Mouse (Mus musculus) erythroblast, embryonic 14.5 days (primary cell): ENCODE measurements around the gene Olfr874. TPM values are rescaled to one million over a fixed set of nuclear protein-coding genes. Genes with fewer than 3 reads are reported as not detected.
"Not testable (repeated sequence)": the region's sequence is repeated elsewhere in the genome, so short reads cannot be mapped to it uniquely, and the experiment has no call there.

Source experiments
- H3K27me3 ChIP-seq: 2 replicates; pipeline ENCODE4 v1.6.1; 2012; ENCODE audit warnings: inconsistent platforms; ENCODE audit not compliant: control insufficient read depth
- H3K36me3 ChIP-seq: 2 replicates; pipeline ENCODE4 v1.6.1; 2012; ENCODE audit warnings: mild to moderate bottlenecking, inconsistent platforms; ENCODE audit not compliant: control insufficient read depth
- H3K4me1 ChIP-seq: 2 replicates; pipeline ENCODE4 v1.6.1; 2012; ENCODE audit warnings: inconsistent platforms; ENCODE audit not compliant: control insufficient read depth
- H3K4me3 ChIP-seq: replicated peaks from 2 replicates; pipeline ENCODE3; 2012; ENCODE audit warnings: moderate library complexity, mild to moderate bottlenecking, inconsistent platforms
- H3K9me3 ChIP-seq: 2 replicates; pipeline ENCODE4 v1.6.1; 2012; ENCODE audit warnings: low read length, inconsistent platforms, mixed read lengths; ENCODE audit not compliant: control insufficient read depth
- GATA1 ChIP-seq: IDR thresholded peaks from 2 replicates; pipeline ENCODE4 v1.6.1; 2012; ENCODE audit warnings: low read length, inconsistent platforms, mixed read lengths
- TAL1 ChIP-seq: IDR thresholded peaks from 3 replicates; pipeline ENCODE4 v1.6.1; 2012; ENCODE audit warnings: low read length, inconsistent platforms, mixed read lengths
- polyA plus RNA-seq: library from polyadenylated mRNA; stranded (reverse); fragments of >175 nt; gene quantifications from 2 replicates; pipeline ENCODE4 v1.2.3, GENCODE M21; 2012

Olfr874 gene
- polyA plus RNA-seq, 1 experiment = 0.04 TPM

DNA sequence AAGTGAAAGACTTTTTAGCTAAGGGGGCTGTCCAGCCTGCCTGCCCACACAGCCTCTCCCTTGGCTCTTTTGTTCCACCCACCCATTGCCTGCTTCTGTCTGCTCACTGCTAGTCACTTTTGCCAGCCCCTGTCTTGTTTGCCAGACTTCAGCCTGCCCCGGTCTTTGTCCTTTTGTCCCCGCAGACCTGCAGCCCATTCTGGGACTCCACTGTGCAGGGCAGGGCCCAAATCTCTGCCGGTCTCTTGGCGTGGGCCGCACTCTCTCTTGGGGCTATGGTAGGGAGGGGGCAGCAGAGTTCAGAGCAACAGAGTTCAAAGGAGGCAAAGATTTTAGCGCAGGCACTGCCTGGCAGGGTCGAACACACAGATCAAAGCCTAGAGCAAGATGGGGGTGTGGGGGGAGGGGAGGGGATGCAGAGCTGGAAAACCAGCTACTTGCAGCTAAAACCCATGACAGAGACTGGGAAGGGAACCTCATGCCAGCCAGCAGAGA lies 37.9 kb downstream of the Olfr874 start:
- Histone ChIP-seq H3K4me3 (no peak overlapping the region), H3K9me3 (no peaks in the 10 kb centered on the region), H3K36me3 (no peaks in the 10 kb centered on the region), H3K4me1 (no peaks in the 10 kb centered on the region), H3K27me3 (no peaks in the 10 kb centered on the region)
- TF ChIP-seq GATA1 (no peak), TAL1 (no peak)

DNA sequence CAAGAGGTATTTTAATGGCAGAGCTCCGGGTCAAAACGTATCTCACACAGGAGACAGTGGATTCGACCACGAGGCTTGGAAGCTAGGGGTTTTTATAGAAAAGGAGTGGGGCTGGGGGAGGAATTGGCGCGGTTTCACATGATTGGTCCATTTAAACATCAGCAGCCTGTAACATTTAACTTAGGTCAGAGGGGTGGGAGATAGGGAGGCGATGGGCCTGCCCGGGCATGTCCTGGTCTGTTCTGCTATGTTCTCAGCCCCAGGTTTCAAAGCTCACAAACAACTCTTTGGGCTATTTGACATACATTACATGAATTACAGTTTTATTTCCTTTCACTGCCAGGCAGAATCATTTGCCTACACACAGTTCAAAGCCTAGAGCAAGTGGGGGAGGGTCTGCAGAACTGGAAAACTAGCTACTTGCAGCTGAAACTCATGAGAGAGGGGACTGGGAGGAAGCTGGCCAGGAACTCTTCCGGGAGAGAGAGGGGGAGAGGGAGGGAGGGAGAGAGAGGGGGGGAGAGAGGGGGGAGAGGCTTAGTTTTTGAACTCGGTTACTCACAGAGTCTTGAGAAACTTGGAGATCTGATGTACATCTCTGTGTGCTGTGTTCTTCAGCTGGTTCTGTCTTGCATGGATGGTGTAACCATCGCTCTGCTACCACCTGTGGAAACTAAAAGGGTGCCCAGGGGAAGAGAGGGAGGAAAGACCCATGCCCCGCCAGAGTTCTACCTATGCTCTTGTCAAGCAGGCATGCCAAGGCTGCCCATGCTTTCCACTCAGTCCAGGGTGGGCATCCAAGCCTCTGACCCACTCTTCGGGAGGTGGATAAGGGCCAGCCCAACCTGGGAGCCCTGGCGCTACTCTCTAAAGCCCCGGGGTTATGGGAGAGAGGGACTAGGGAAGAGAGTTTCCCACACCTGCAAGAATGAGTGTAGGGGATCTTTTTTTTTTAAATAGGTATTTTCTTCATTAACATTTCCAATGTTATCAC lies 38.8 kb downstream of the Olfr874 start:
- not testable (repeated sequence) for H3K36me3 ChIP-seq, H3K4me1 ChIP-seq, H3K27me3 ChIP-seq, H3K9me3 ChIP-seq, H3K4me3 ChIP-seq

DNA sequence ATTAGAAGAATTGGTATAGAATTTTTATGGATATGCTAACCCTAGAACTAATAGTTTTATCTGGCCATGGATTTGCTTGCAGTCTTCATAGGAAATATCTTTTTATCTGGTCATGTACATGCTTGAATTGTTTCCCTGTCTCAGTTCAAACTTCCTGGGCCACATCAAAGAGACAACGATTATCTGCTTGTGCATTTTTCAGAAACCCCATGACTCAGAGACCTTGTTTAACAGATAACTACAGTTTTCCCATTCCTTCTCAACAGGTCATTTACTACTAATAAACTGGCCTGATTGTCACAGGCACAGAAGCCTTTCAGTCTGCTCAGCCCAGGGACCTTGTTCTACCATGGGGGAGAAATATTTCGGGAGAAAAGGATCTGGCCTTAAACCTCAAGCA lies 41.5 kb downstream of the Olfr874 start:
- no peak overlapping the region for H3K4me3 ChIP-seq
- H3K9me3 ChIP-seq = no peaks in the 10 kb centered on the region
- TF ChIP-seq TAL1 (no peak), GATA1 (no peak)
- no peaks in the 10 kb centered on the region for H3K36me3 ChIP-seq
- H3K27me3 ChIP-seq = no peaks in the 10 kb centered on the region
- H3K4me1 ChIP-seq = no peaks in the 10 kb centered on the region

Other genes with a start within 250 kb of the Olfr874 start
- gene Esam, start 217.0 kb upstream of the Olfr874 start, polyA plus RNA-seq = not detected in 2 replicates
- gene Vsig2, start 205.9 kb upstream of the Olfr874 start, polyA plus RNA-seq = not detected in 2 replicates
- gene Nrgn, start 192.2 kb upstream of the Olfr874 start, polyA plus RNA-seq = 2.9 and 4.5 TPM in 2 replicates
- gene Siae, start 189.4 kb upstream of the Olfr874 start, polyA plus RNA-seq = 0.05 TPM in 1 of 2 replicates, not detected in the other
- 0.21 TPM in 1 of 2 replicates, not detected in the other for gene Spa17, start 131.4 kb upstream of the Olfr874 start, polyA plus RNA-seq
- 3.2 and 3.4 TPM in 2 replicates for gene Tbrg1, start 87.8 kb upstream of the Olfr874 start, polyA plus RNA-seq
- not detected in 2 replicates for gene Panx3, start 75.9 kb upstream of the Olfr874 start, polyA plus RNA-seq
- not detected in 2 replicates for gene Olfr160, start 28.9 kb upstream of the Olfr874 start, polyA plus RNA-seq
- gene Olfr875, start 26.8 kb downstream of the Olfr874 start, polyA plus RNA-seq = not detected in 2 replicates
- gene Olfr876, start 57.9 kb downstream of the Olfr874 start, polyA plus RNA-seq = 0.03 TPM in 1 of 2 replicates, not detected in the other
- gene Olfr877, start 109.2 kb downstream of the Olfr874 start, polyA plus RNA-seq = not detected in 2 replicates
- gene Olfr145, start 151.6 kb downstream of the Olfr874 start, polyA plus RNA-seq = not detected in 2 replicates
- gene Olfr878, start 172.7 kb downstream of the Olfr874 start, polyA plus RNA-seq = not detected in 2 replicates
- gene Olfr881, start 246.7 kb downstream of the Olfr874 start, polyA plus RNA-seq = not detected in 2 replicates